In the genomic region with DNA sequence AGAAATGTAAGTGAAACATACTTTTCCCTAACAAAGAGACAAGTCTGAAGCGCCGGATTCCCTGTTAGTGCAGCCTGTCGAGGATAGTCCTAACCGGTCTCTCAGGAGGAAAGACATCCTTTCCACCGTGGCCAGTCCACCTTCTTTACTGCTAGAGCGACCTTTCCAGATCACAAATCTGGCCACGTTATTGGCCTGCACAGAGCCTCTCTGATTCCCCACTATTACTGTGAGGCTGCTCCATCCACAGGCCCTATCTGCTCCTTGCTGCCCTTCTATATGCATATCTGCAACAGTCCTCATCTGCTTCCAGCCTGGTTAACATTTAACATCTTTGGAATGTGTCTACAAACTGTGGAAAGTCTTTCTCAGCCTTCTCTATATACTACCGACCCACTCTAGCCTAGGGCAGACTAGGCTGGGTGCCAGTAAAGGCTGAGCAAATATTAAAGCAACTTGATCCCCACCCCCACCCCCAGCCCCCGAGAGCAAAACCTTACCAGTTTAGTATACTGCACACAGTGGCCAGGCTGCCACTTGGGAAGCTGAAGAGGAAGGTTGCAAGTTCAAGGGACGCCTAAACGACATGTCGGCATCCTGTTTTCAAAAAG, we compare ENCODE assay signal across 8 mouse cellular contexts. TPM values are rescaled to one million over a fixed set of nuclear protein-coding genes. Genes with fewer than 3 reads are reported as not detected.
DNase-seq lines count a peak whose midpoint lies in the region; ATAC-seq lines count a peak whose summit lies in the region.
"Had no signal": no experiment of that assay in that cellular context is flagged by ENCODE, and none has a peak within 500 bp of the region (broad histone marks: within the 10 kb centered on the region; RNA-seq: fewer than 3 reads in every experiment).

No protein-coding gene starts in this region.

- no peaks in the 10 kb centered on the region for H3K9me3 ChIP-seq in hindbrain, embryonic 10.5 days
- no peaks in the 10 kb centered on the region for H3K9me3 ChIP-seq in hindbrain, embryonic 11.5 days (ENCODE audit: control insufficient read depth, low read length)
- no peaks in the 10 kb centered on the region; the same call in 1 of the 2 replicates for H3K9me3 ChIP-seq in intestine, embryonic 16.5 days (ENCODE audit: control insufficient read depth, low read length)
- no peaks in the 10 kb centered on the region for H3K9me3 ChIP-seq in neural tube, embryonic 14.5 days (ENCODE audit: control insufficient read depth, low read length)

- WGBS in hindbrain, embryonic 10.5 days, result 79% methylated on average over 12 of the region's 12 CpGs
- 79% methylated on average over 12 of the region's 12 CpGs for WGBS in hindbrain, embryonic 11.5 days
- WGBS in intestine, embryonic 16.5 days, result 34% methylated on average over 12 of the region's 12 CpGs
- whole genome bisulfite sequencing in neural tube, embryonic 14.5 days, result 72% methylated on average over 12 of the region's 12 CpGs

- no peak overlapping the region for H3K9ac ChIP-seq in hindbrain, embryonic 11.5 days (ENCODE audit: low read depth, low read length)
- H3K9ac ChIP-seq in intestine, embryonic 16.5 days (ENCODE audit: low read depth, low read length), result peak overlapping the region; percentile 1; the same call in 1 of the 2 replicates
- no peak overlapping the region for H3K9ac ChIP-seq in neural tube, embryonic 14.5 days (replicated peaks; ENCODE audit: low read depth, low read length)

- H3K27ac ChIP-seq in hindbrain, embryonic 10.5 days, result peak overlapping the region; percentile 45; the same call in 1 of the 2 replicates
- H3K27ac ChIP-seq in hindbrain, embryonic 11.5 days (ENCODE audit: low read depth, low read length), result no peak overlapping the region
- peak overlapping the region; percentile 80 for H3K27ac ChIP-seq in intestine, embryonic 16.5 days (ENCODE audit: low read length)
- 0 out of 2 replicates have a peak overlapping the region, but pooled peaks have one; percentile 4 for H3K27ac ChIP-seq in neural tube, embryonic 14.5 days (ENCODE audit: low read depth, low read length)

- H3K27me3 ChIP-seq in hindbrain, embryonic 10.5 days (ENCODE audit: insufficient read depth, poor library complexity, severe bottlenecking), result no peaks in the 10 kb centered on the region
- no peaks in the 10 kb centered on the region for H3K27me3 ChIP-seq in hindbrain, embryonic 11.5 days (ENCODE audit: control insufficient read depth, insufficient read depth, low read length)
- H3K27me3 ChIP-seq in intestine, embryonic 16.5 days (replicated peaks; ENCODE audit: control insufficient read depth, insufficient read depth, low read length), result no peaks in the 10 kb centered on the region
- H3K27me3 ChIP-seq in neural tube, embryonic 14.5 days (ENCODE audit: control insufficient read depth, insufficient read depth, low read length), result no peaks in the 10 kb centered on the region

- no peak overlapping the region for H3K4me2 ChIP-seq in hindbrain, embryonic 11.5 days (replicated peaks; ENCODE audit: low read depth, low read length)
- H3K4me2 ChIP-seq in intestine, embryonic 16.5 days (ENCODE audit: low read depth, low read length), result peak overlapping the region; percentile 13
- no peak overlapping the region for H3K4me2 ChIP-seq in neural tube, embryonic 14.5 days (ENCODE audit: low read depth, low read length)

- no peak for DNase-seq in hindbrain, embryonic 10.5 days (ENCODE audit: low spot score)
- DNase-seq in hindbrain, embryonic 11.5 days (ENCODE audit: low spot score), result no peak
- DNase-seq in kidney, postnatal 4 days, result peak; percentile 74 to 83
- DNase-seq in adrenal gland, adult 8-10 months, result no peak
- DNase-seq in cerebellum, postnatal 36 days, result no peak
- DNase-seq: layer of hippocampus, adult 9-11 months had no signal

- no peak overlapping the region for H3K4me3 ChIP-seq in hindbrain, embryonic 10.5 days
- no peak overlapping the region for H3K4me3 ChIP-seq in hindbrain, embryonic 11.5 days (ENCODE audit: low read depth, low read length)
- H3K4me3 ChIP-seq in intestine, embryonic 16.5 days (ENCODE audit: low read length), result no peak overlapping the region
- H3K4me3 ChIP-seq in neural tube, embryonic 14.5 days (ENCODE audit: low read depth, low read length), result no peak overlapping the region

- H3K36me3 ChIP-seq in hindbrain, embryonic 10.5 days, result no peaks in the 10 kb centered on the region
- H3K36me3 ChIP-seq in hindbrain, embryonic 11.5 days (ENCODE audit: control insufficient read depth, insufficient read depth, low read length), result no peaks in the 10 kb centered on the region
- 0 out of 2 replicates have a peak, but pooled peaks cover 2% of the 10 kb centered on the region for H3K36me3 ChIP-seq in intestine, embryonic 16.5 days (ENCODE audit: control insufficient read depth, insufficient read depth, low read length)
- H3K36me3 ChIP-seq in neural tube, embryonic 14.5 days (ENCODE audit: control insufficient read depth, insufficient read depth, low read length), result no peaks in the 10 kb centered on the region

- ATAC-seq in hindbrain, embryonic 11.5 days (ENCODE audit: low FRiP score), result no peak
- peak; percentile 88 for ATAC-seq in intestine, embryonic 16.5 days
- ATAC-seq in neural tube, embryonic 14.5 days (ENCODE audit: low read depth), result no peak

- peaks cover 32% of the 10 kb centered on the region for H3K4me1 ChIP-seq in hindbrain, embryonic 10.5 days (replicated peaks)
- peaks cover 11% of the 10 kb centered on the region for H3K4me1 ChIP-seq in hindbrain, embryonic 11.5 days (replicated peaks; ENCODE audit: control insufficient read depth, insufficient read depth, low read length)
- peaks cover 62% of the 10 kb centered on the region for H3K4me1 ChIP-seq in intestine, embryonic 16.5 days (ENCODE audit: control insufficient read depth, insufficient read depth, low read length)
- H3K4me1 ChIP-seq in neural tube, embryonic 14.5 days (ENCODE audit: control insufficient read depth, insufficient read depth, low read length), result peaks cover 27% of the 10 kb centered on the region

RNA-seq across cellular contexts. Expression of a gene that starts 44.1 kb away (rescaled TPM):
- polyA plus RNA-seq in hindbrain, embryonic 10.5 days (2016; fragmentation: Nextera tagmentation; extraction: Ambion mirVana), result 21.6 and 30.7 TPM in 2 replicates
- 13.9 and 15.8 TPM in 2 replicates for polyA plus RNA-seq in hindbrain, embryonic 11.5 days (2014; fragmentation: Nextera tagmentation; extraction: Ambion mirVana)
- polyA plus RNA-seq in intestine, embryonic 16.5 days (2015; fragmentation: Nextera tagmentation; extraction: Ambion mirVana), result 29.6 and 33.8 TPM in 2 replicates
- 47.8 and 50.9 TPM in 2 replicates for polyA plus RNA-seq in neural tube, embryonic 14.5 days (2014; fragmentation: Nextera tagmentation; extraction: Ambion mirVana)
- total RNA-seq in adrenal gland, adult 8-10 months (2022), result 100 to 1,000 TPM in 3 of 4 experiments, 10 to 100 TPM in 1; 98.4 to 137 (median 112) TPM

RNA-seq across cellular contexts. Expression of a gene that starts 44.5 kb away (rescaled TPM):
- polyA plus RNA-seq in hindbrain, embryonic 10.5 days (2016; fragmentation: Nextera tagmentation; extraction: Ambion mirVana), result 2.8 and 6.0 TPM in 2 replicates
- 6.6 and 7.0 TPM in 2 replicates for polyA plus RNA-seq in hindbrain, embryonic 11.5 days (2014; fragmentation: Nextera tagmentation; extraction: Ambion mirVana)
- polyA plus RNA-seq in intestine, embryonic 16.5 days (2015; fragmentation: Nextera tagmentation; extraction: Ambion mirVana), result 1.9 and 2.2 TPM in 2 replicates
- 5.2 TPM in 2 replicates for polyA plus RNA-seq in neural tube, embryonic 14.5 days (2014; fragmentation: Nextera tagmentation; extraction: Ambion mirVana)
- total RNA-seq in adrenal gland, adult 8-10 months (2022), result 1 to 10 TPM; 1.8 to 3.8 (median 2.7) TPM

Comparison
In these comparisons a context has a peak if more than half of its experiments do, and no peak if none do; other contexts are left out.
1. DNase-seq: peak in kidney, postnatal 4 days (2 of 2); none in hindbrain, embryonic 10.5 days (single experiment), hindbrain, embryonic 11.5 days (single experiment), adrenal gland, adult 8-10 months (single experiment) and cerebellum, postnatal 36 days (0 of 2).